Mouse (Mus musculus): ENCODE measurements around the gene Ptpn9. TPM values are rescaled to one million over a fixed set of nuclear protein-coding genes. Genes with fewer than 3 reads are reported as not detected.

The Ptpn9 gene
- polyA plus RNA-seq, 1 experiment from 2014 or later, result 35.3 TPM

- H3K4me2 ChIP-seq (ENCODE audit: low read length), result peak overlapping the region; percentile 84
- peak overlapping the region; percentile 98 for H3K4me3 ChIP-seq (replicated peaks; ENCODE audit: low read depth, low read length)
- ATAC-seq (ENCODE audit: low FRiP score, low TSS enrichment) (no peak), DNase-seq (peak; percentile 73)
- H3K27me3 ChIP-seq (ENCODE audit: control insufficient read depth, insufficient read depth, low read length), result no peaks in the 10 kb centered on the region
- H3K36me3 ChIP-seq (ENCODE audit: control insufficient read depth, insufficient read depth, low read length), result no peaks in the 10 kb centered on the region
- 5% methylated on average over 17 of the region's 17 CpGs for WGBS
- peak overlapping the region; percentile 38; the same call in 1 of the 2 replicates for H3K9ac ChIP-seq (replicated peaks; ENCODE audit: low read length)
- no peaks in the 10 kb centered on the region for H3K9me3 ChIP-seq (ENCODE audit: control insufficient read depth, low read length)
- H3K4me1 ChIP-seq (ENCODE audit: control insufficient read depth, insufficient read depth, low read length), result peaks cover 16% of the 10 kb centered on the region
- peak overlapping the region; percentile 95 for H3K27ac ChIP-seq (replicated peaks; ENCODE audit: low read depth, low read length)
Observed at GRCm38 (mm10) chr9:57074822-57075603, 80.3 kb downstream of the Ptpn9 start.

GRCm38 (mm10) chr9:57075681-57076381 lies 81.1 kb downstream of the Ptpn9 start:
- Histone ChIP-seq H3K9ac (replicated peaks; ENCODE audit: low read length) (peak overlapping the region; percentile 74; the same call in 1 of the 2 replicates), H3K4me1 (ENCODE audit: control insufficient read depth, insufficient read depth, low read length) (peaks cover 16% of the 10 kb centered on the region), H3K9me3 (ENCODE audit: control insufficient read depth, low read length) (no peaks in the 10 kb centered on the region), H3K36me3 (ENCODE audit: control insufficient read depth, insufficient read depth, low read length) (no peaks in the 10 kb centered on the region), H3K4me3 (replicated peaks; ENCODE audit: low read depth, low read length) (peak overlapping the region; percentile 98), H3K4me2 (ENCODE audit: low read length) (peak overlapping the region; percentile 84), H3K27ac (replicated peaks; ENCODE audit: low read depth, low read length) (peak overlapping the region; percentile 95), H3K27me3 (ENCODE audit: control insufficient read depth, insufficient read depth, low read length) (no peaks in the 10 kb centered on the region)
- WGBS, result under 1% methylated on average over 43 of the region's 43 CpGs
- DNase-seq (peak; percentile 99), ATAC-seq (ENCODE audit: low FRiP score, low TSS enrichment) (peak; percentile 88)

- H3K9ac ChIP-seq (replicated peaks; ENCODE audit: low read length), result peak overlapping the region; percentile 74
- peak overlapping the region; percentile 95 for H3K27ac ChIP-seq (replicated peaks; ENCODE audit: low read depth, low read length)
- H3K27me3 ChIP-seq (ENCODE audit: control insufficient read depth, insufficient read depth, low read length), result no peaks in the 10 kb centered on the region
- no peaks in the 10 kb centered on the region for H3K9me3 ChIP-seq (ENCODE audit: control insufficient read depth, low read length)
- ATAC-seq (ENCODE audit: low FRiP score, low TSS enrichment), result peak; percentile 22
- H3K4me2 ChIP-seq (ENCODE audit: low read length), result peak overlapping the region; percentile 84
- H3K4me3 ChIP-seq (replicated peaks; ENCODE audit: low read depth, low read length), result peak overlapping the region; percentile 98
- H3K36me3 ChIP-seq (ENCODE audit: control insufficient read depth, insufficient read depth, low read length), result no peaks in the 10 kb centered on the region
- H3K4me1 ChIP-seq (ENCODE audit: control insufficient read depth, insufficient read depth, low read length), result peaks cover 16% of the 10 kb centered on the region
- DNase-seq, result peak; percentile 90
- WGBS, result 1% methylated on average over 56 of the region's 72 CpGs
Observed at GRCm38 (mm10) chr9:57076701-57077660, 82.3 kb downstream of the Ptpn9 start.

- no peak overlapping the region for H3K4me2 ChIP-seq (ENCODE audit: low read length)
- peaks cover 18% of the 10 kb centered on the region; the same call in 1 of the 2 replicates for H3K36me3 ChIP-seq (ENCODE audit: control insufficient read depth, insufficient read depth, low read length)
- H3K9me3 ChIP-seq (ENCODE audit: control insufficient read depth, low read length), result no peaks in the 10 kb centered on the region
- 86% methylated on average over 3 of the region's 3 CpGs for WGBS
- no peaks in the 10 kb centered on the region for H3K27me3 ChIP-seq (ENCODE audit: control insufficient read depth, insufficient read depth, low read length)
- no peak overlapping the region for H3K9ac ChIP-seq (replicated peaks; ENCODE audit: low read length)
- ATAC-seq (ENCODE audit: low FRiP score, low TSS enrichment) (no peak), DNase-seq (no peak)
- H3K27ac ChIP-seq (replicated peaks; ENCODE audit: low read depth, low read length), result no peak overlapping the region
- H3K4me1 ChIP-seq (ENCODE audit: control insufficient read depth, insufficient read depth, low read length), result no peaks in the 10 kb centered on the region
- no peak overlapping the region for H3K4me3 ChIP-seq (replicated peaks; ENCODE audit: low read depth, low read length)
Observed at GRCm38 (mm10) chr9:57082236-57082635, 87.5 kb downstream of the Ptpn9 start.

Other genes starting within 250 kb of the Ptpn9 start
- 49.4 and 72.2 TPM in 2 replicates for gene Lingo1, start 198.5 kb upstream of the Ptpn9 start, polyA plus RNA-seq (2014; fragmentation: Nextera tagmentation; extraction: Ambion mirVana)
- gene Odf3l1, start 130.2 kb upstream of the Ptpn9 start, polyA plus RNA-seq (2014; fragmentation: Nextera tagmentation; extraction: Ambion mirVana), result not detected in 2 replicates
- 4.1 TPM in 2 replicates for gene Cspg4, start 129.9 kb upstream of the Ptpn9 start, polyA plus RNA-seq (2014; fragmentation: Nextera tagmentation; extraction: Ambion mirVana)
- 1.6 and 2.5 TPM in 2 replicates for gene Snx33, start 66.6 kb upstream of the Ptpn9 start, polyA plus RNA-seq (2014; fragmentation: Nextera tagmentation; extraction: Ambion mirVana)
- gene Imp3, start 57.4 kb upstream of the Ptpn9 start, polyA plus RNA-seq (2014; fragmentation: Nextera tagmentation; extraction: Ambion mirVana), result 69.6 and 84.5 TPM in 2 replicates
- 22.8 and 24.1 TPM in 2 replicates for gene Snupn, start 44.0 kb upstream of the Ptpn9 start, polyA plus RNA-seq (2014; fragmentation: Nextera tagmentation; extraction: Ambion mirVana)
- gene Sin3a, start 77.1 kb downstream of the Ptpn9 start, polyA plus RNA-seq (2014; fragmentation: Nextera tagmentation; extraction: Ambion mirVana), result 23.4 and 40.8 TPM in 2 replicates
- gene Man2c1, start 135.8 kb downstream of the Ptpn9 start, polyA plus RNA-seq (2014; fragmentation: Nextera tagmentation; extraction: Ambion mirVana), result 43.0 and 52.2 TPM in 2 replicates
- 7.2 and 8.3 TPM in 2 replicates for gene Neil1, start 153.4 kb downstream of the Ptpn9 start, polyA plus RNA-seq (2014; fragmentation: Nextera tagmentation; extraction: Ambion mirVana)
- gene Commd4, start 163.4 kb downstream of the Ptpn9 start, polyA plus RNA-seq (2014; fragmentation: Nextera tagmentation; extraction: Ambion mirVana), result 159 and 190 TPM in 2 replicates
- not detected in 2 replicates for gene Trcg1, start 241.6 kb downstream of the Ptpn9 start, polyA plus RNA-seq (2014; fragmentation: Nextera tagmentation; extraction: Ambion mirVana)